Mouse (Mus musculus) ZHBTc4 (cell line): ENCODE data around the gene Fam98c.

Experiments used
- DNase-seq: peaks from one replicate; pipeline ENCODE4 v3.0.0-alpha.2; 2011; ENCODE audit warnings: low read depth, low spot score

The Fam98c gene

DNA sequence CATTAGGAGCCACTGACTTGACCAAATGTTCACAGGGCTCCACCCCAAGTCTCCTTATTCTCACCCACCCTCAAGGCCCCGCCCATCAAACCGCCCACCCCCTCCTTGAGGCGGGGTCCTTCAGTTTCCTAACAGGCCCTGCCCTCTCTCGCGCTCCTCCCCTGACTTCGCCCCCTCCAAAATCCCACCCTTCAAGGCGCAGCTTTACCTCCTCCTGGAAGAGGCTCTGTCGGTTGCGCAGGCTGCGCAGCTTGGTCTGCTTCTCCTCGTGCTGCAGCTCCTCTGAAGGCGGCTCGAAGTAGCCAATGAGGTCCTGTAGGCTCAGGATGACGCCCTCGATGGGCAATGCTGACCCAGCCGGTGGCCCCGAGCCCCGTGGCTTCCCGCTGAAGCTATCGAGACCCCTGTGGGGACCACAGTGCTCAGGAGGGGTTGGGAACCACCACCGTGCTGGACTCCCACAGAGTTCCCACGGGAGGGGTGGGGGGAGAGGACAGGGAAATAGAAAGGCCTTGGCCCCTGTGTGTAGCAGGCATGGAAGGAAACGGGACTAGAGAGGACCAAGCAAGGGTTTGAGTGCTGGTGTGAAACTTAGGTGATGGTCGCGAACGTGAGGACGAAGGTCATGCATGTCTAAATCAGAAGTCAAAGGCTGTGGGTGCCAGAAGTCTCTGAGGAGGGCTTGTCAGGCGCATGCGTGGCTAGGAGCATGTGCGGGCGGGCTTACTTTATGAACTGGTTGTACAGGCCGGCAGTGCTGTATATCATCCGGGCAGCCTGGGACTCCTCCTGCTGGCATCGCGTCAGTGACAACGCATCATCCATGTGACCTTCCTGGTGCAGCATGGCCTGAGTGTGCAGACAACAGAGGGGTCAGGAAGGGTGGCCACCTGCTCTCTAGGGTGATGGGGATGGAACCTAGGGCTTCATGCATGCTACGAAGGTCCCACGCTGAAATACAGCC is 46.8 kb downstream of the Fam98c start:
- DNase-seq = peak; percentile 92
